Mouse (Mus musculus): ENCODE measurements around the gene Izumo1r.

GRCm38 (mm10) chr9:14888671-14889070 is 15.1 kb downstream of the Izumo1r start:
- TF ChIP-seq CTCF (IDR thresholded peaks at IDR 0.05; ENCODE audit: insufficient read depth, low read length) (no peak), POLR2A (IDR thresholded peaks at IDR 0.05; ENCODE audit: borderline replicate concordance, extremely low read depth, low read depth, low read length) (no peak)

All from lung, adult 2 months (tissue).